Mouse (Mus musculus): ENCODE results near the gene Slc2a1. TPM values are rescaled to one million over a fixed set of nuclear protein-coding genes. Genes with fewer than 3 reads are reported as not detected.

The Slc2a1 gene
- polyA plus RNA-seq, 1 experiment from 2014 or later, result 92.1 TPM

DNA sequence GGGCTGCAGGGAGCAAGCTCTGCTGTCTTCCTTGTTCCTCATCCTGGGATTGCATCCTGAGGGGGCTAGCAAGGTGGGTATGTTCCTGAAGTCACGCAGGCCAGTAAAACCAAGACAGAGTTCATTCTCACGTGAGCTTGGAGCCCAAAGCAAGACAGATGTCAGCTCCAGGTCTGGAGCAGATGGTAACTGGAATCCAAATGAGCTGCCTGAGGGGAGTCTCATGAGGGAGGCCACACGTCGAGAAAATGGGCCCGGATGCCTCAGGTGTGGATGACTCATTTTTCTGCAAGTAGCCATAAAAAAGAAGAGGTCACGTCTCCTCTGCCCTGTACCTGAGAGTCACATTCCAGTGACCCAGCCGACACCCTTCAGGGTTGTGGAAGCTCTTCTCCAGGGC lies 14.6 kb upstream of the Slc2a1 start:
- Histone ChIP-seq H3K27me3 (ENCODE audit: control insufficient read depth, insufficient read depth, low read length) (no peaks in the 10 kb centered on the region), H3K27ac (no peak overlapping the region), H3K36me3 (replicated peaks; ENCODE audit: control insufficient read depth, insufficient read depth) (no peaks in the 10 kb centered on the region), H3K9me3 (ENCODE audit: control insufficient read depth, low read length) (no peaks in the 10 kb centered on the region), H3K9ac (no peak overlapping the region), H3K4me1 (replicated peaks; ENCODE audit: control insufficient read depth, insufficient read depth, low read length) (no peaks in the 10 kb centered on the region), H3K4me2 (replicated peaks) (no peak overlapping the region), H3K4me3 (replicated peaks; ENCODE audit: low read length) (no peak overlapping the region)
- WGBS, result 68% methylated on average over 7 of the region's 7 CpGs
- no peak for DNase-seq (ENCODE audit: low spot score)
- no peak for ATAC-seq (ENCODE audit: low FRiP score)

DNA sequence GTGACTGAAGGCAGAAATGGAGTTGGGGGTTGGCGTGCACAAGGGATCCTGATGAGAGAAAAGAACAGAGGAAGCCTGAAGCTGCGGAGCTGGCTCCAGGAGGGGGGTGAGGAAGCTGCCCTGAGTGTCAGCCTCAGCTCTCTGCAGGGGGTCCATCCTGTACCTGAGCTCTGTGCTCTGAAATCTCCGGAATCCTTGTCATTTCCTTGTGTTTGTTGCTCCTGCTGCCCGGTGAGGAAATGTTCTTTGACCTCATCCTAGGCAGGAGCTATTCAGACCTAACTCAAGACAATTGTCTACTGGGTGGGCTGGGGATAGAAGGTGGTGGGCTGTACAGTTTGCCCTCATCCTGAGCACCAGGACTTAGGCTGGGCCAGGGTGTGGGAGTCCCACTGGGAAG lies 13.5 kb upstream of the Slc2a1 start:
- no peak for ATAC-seq (ENCODE audit: low FRiP score)
- Histone ChIP-seq H3K4me2 (replicated peaks) (no peak overlapping the region), H3K27ac (no peak overlapping the region), H3K9me3 (ENCODE audit: control insufficient read depth, low read length) (no peaks in the 10 kb centered on the region), H3K9ac (no peak overlapping the region), H3K36me3 (replicated peaks; ENCODE audit: control insufficient read depth, insufficient read depth) (no peaks in the 10 kb centered on the region), H3K4me3 (replicated peaks; ENCODE audit: low read length) (no peak overlapping the region), H3K4me1 (replicated peaks; ENCODE audit: control insufficient read depth, insufficient read depth, low read length) (no peaks in the 10 kb centered on the region), H3K27me3 (ENCODE audit: control insufficient read depth, insufficient read depth, low read length) (no peaks in the 10 kb centered on the region)
- WGBS, result 32% methylated on average over 4 of the region's 4 CpGs
- no peak for DNase-seq (ENCODE audit: low spot score)

DNA sequence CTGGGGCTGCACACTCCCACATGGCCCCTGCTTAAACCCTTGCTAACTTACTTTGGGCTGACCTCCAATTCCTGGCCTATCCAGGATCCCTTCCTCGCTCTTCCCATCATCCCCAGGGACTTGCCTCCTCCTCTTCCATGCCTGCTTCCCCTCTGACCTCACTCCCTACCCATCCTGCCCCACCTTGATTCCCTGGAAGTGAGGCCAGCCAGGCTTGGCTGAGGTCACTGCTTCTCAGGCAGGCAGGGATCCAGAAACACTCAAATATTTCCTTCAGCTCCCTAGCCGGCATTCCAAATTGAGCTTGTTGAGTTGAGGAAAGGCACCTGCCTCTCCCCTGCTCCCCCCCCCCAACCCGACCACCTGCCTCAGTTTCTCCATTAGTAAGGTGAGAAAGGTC lies 12.1 kb upstream of the Slc2a1 start:
- no peak overlapping the region for H3K4me3 ChIP-seq (replicated peaks; ENCODE audit: low read length)
- no peak overlapping the region for H3K4me2 ChIP-seq (replicated peaks)
- 79% methylated on average over 3 of the region's 3 CpGs for WGBS
- no peak overlapping the region for H3K27ac ChIP-seq
- no peak overlapping the region for H3K9ac ChIP-seq
- no peaks in the 10 kb centered on the region for H3K27me3 ChIP-seq (ENCODE audit: control insufficient read depth, insufficient read depth, low read length)
- H3K9me3 ChIP-seq (ENCODE audit: control insufficient read depth, low read length), result no peaks in the 10 kb centered on the region
- no peaks in the 10 kb centered on the region for H3K4me1 ChIP-seq (replicated peaks; ENCODE audit: control insufficient read depth, insufficient read depth, low read length)
- no peaks in the 10 kb centered on the region for H3K36me3 ChIP-seq (replicated peaks; ENCODE audit: control insufficient read depth, insufficient read depth)
- DNase-seq (ENCODE audit: low spot score), result no peak
- no peak for ATAC-seq (ENCODE audit: low FRiP score)

DNA sequence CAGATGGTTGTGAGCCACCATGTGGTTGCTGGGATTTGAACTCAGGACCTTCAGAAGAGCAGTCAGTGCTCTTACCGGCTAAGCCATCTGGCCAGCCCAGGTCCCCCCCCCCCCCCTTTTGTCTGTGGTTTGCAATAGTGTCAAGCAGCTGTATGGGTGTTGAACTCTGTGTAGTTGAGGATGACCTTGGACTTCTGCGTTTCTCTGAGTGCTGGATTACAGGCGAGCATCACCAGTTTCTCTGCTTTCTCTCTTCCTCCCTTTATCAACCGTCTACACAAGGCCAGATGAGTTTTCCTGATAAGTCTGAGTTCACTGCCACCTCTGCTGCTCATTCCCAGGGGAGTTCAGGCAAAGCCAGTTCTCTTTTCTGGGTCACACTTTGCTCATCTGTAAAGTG lies 11.1 kb upstream of the Slc2a1 start:
- Histone ChIP-seq H3K4me3 (replicated peaks; ENCODE audit: low read length) (no peak overlapping the region), H3K27ac (no peak overlapping the region), H3K36me3 (replicated peaks; ENCODE audit: control insufficient read depth, insufficient read depth) (no peaks in the 10 kb centered on the region), H3K9ac (no peak overlapping the region), H3K9me3 (ENCODE audit: control insufficient read depth, low read length) (no peaks in the 10 kb centered on the region), H3K4me2 (replicated peaks) (no peak overlapping the region), H3K27me3 (ENCODE audit: control insufficient read depth, insufficient read depth, low read length) (no peaks in the 10 kb centered on the region), H3K4me1 (replicated peaks; ENCODE audit: control insufficient read depth, insufficient read depth, low read length) (no peaks in the 10 kb centered on the region)
- ATAC-seq (ENCODE audit: low FRiP score) (no peak), DNase-seq (ENCODE audit: low spot score) (no peak)
- WGBS, result 90% methylated on average over 4 of the region's 4 CpGs

DNA sequence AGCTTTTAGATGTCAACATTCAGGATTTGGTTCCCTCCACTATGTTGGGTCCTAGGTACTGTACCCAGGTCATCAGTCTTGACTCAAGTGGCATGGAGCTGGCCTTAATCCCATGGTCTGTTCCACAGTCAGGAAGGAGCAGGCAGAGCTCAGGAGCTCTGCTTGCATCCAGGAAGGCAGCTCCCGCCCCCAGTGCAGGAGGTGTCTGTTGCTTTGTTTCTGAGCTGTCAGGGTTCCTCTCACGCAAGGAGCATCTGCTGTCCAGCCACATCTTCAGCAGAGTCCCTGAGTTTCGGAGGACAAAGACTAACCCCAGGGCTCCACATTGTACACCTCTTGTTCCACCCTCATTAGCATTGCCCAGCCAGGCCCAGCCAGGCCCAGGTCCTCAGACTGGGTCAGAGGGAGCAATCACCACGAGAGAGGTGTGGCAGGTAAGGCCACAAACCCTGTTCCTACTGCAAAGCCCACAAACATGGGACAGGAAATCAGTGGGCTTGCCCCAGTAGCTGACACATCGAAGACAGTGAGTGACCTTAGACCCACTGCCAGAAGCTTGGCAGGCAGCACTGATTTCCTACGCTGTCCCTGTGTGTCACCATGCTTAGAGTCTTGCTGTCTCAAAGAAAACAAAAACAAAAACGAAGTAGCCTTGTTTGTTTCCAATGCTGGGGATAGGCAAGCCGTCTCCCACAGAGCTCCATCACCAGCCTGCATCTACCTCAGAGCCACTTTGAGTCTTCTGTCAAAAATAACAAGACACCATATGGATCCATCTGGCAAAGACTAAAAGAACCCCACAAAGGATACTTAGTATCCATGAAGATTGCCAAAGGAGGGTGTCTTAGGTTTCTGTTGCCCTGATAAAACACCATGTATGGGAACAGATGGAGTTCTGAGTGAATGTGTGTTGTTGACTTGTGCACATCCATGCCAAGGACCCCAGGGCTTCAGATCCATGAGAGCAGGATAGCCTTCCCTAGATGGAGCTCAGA lies 10.0 kb upstream of the Slc2a1 start:
- WGBS, result 62% methylated on average over 8 of the region's 8 CpGs
- no peak for ATAC-seq (ENCODE audit: low FRiP score)
- H3K9me3 ChIP-seq (ENCODE audit: control insufficient read depth, low read length), result no peaks in the 10 kb centered on the region
- H3K27ac ChIP-seq, result no peak overlapping the region
- H3K27me3 ChIP-seq (ENCODE audit: control insufficient read depth, insufficient read depth, low read length), result no peaks in the 10 kb centered on the region
- DNase-seq (ENCODE audit: low spot score), result no peak
- no peaks in the 10 kb centered on the region for H3K36me3 ChIP-seq (replicated peaks; ENCODE audit: control insufficient read depth, insufficient read depth)
- no peaks in the 10 kb centered on the region for H3K4me1 ChIP-seq (replicated peaks; ENCODE audit: control insufficient read depth, insufficient read depth, low read length)
- no peak overlapping the region for H3K4me3 ChIP-seq (replicated peaks; ENCODE audit: low read length)
- H3K9ac ChIP-seq, result no peak overlapping the region
- H3K4me2 ChIP-seq (replicated peaks), result no peak overlapping the region

DNA sequence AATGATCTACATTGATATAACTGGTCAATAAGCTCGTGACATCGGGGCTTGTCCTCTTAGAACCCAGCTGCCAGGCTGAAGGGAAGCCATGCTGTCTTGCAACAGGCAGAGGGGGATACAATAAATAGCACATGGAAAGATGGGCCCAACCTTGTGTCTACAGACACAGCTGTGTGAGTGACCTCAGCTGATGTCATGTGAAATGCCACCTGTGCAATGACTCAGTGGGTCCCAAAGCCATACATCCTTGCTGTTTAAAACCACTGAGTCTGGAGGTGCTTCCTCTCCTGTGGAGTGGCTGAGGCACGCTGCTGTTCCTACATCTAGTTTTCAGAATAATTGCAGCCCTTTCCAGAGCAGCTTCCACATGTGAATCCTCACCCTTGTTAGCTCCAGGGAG lies 7.1 kb upstream of the Slc2a1 start:
- no peaks in the 10 kb centered on the region; the same call in 1 of the 2 replicates for H3K27me3 ChIP-seq (ENCODE audit: control insufficient read depth, insufficient read depth, low read length)
- no peak overlapping the region for H3K27ac ChIP-seq
- DNase-seq (ENCODE audit: low spot score), result no peak
- 0 out of 2 replicates have a peak, but pooled peaks cover 4% of the 10 kb centered on the region for H3K4me1 ChIP-seq (replicated peaks; ENCODE audit: control insufficient read depth, insufficient read depth, low read length)
- H3K9ac ChIP-seq, result no peak overlapping the region
- H3K36me3 ChIP-seq (replicated peaks; ENCODE audit: control insufficient read depth, insufficient read depth), result no peaks in the 10 kb centered on the region
- H3K9me3 ChIP-seq (ENCODE audit: control insufficient read depth, low read length), result no peaks in the 10 kb centered on the region
- H3K4me2 ChIP-seq (replicated peaks), result no peak overlapping the region
- 92% methylated on average over 3 of the region's 3 CpGs for WGBS
- no peak for ATAC-seq (ENCODE audit: low FRiP score)
- no peak overlapping the region for H3K4me3 ChIP-seq (replicated peaks; ENCODE audit: low read length)

DNA sequence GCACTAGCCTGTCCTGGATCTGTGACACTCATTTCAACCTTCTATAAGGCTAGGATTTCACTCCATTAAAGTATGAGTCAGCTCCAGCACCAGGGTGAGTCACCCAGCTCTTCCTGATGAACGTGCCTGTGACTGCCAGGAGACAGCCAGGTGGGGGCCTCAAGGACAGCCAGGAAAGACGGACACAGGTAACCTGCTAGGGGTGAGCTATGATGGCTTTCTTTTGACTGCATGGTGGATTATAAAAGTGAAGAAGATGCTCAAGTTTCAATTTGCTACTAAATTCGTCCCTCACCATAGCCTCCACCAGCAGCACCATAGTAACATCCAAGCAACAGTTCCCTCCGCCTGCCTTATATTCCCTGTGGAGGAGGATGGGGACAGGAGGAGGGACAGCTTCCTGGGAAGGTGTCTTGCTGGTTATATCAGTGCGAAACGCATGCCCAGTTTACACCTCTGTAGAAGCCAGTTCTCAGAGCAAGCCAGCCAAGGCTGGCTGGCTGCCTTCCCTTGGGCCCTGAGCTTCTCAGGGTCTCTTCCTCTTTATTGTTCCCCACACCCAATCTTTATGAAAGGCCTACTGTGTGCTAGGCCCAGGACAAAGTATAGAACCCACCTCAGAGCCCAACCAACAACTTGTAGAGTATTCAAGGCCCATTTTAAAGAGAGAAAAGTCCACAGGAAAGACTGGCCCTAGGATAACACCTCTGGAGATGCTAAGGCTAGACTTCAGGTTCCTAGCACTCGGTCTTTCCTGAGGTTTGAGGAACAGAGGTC lies 6.0 kb upstream of the Slc2a1 start:
- no peaks in the 10 kb centered on the region; the same call in 1 of the 2 replicates for H3K27me3 ChIP-seq (ENCODE audit: control insufficient read depth, insufficient read depth, low read length)
- 0 out of 2 replicates have a peak, but pooled peaks cover 4% of the 10 kb centered on the region for H3K4me1 ChIP-seq (replicated peaks; ENCODE audit: control insufficient read depth, insufficient read depth, low read length)
- 86% methylated on average over 7 of the region's 7 CpGs for WGBS
- DNase-seq (ENCODE audit: low spot score), result no peak
- H3K27ac ChIP-seq, result no peak overlapping the region
- H3K9ac ChIP-seq, result no peak overlapping the region
- no peak overlapping the region for H3K4me2 ChIP-seq (replicated peaks)
- no peaks in the 10 kb centered on the region for H3K9me3 ChIP-seq (ENCODE audit: control insufficient read depth, low read length)
- no peak for ATAC-seq (ENCODE audit: low FRiP score)
- no peak overlapping the region for H3K4me3 ChIP-seq (replicated peaks; ENCODE audit: low read length)
- no peaks in the 10 kb centered on the region for H3K36me3 ChIP-seq (replicated peaks; ENCODE audit: control insufficient read depth, insufficient read depth)

DNA sequence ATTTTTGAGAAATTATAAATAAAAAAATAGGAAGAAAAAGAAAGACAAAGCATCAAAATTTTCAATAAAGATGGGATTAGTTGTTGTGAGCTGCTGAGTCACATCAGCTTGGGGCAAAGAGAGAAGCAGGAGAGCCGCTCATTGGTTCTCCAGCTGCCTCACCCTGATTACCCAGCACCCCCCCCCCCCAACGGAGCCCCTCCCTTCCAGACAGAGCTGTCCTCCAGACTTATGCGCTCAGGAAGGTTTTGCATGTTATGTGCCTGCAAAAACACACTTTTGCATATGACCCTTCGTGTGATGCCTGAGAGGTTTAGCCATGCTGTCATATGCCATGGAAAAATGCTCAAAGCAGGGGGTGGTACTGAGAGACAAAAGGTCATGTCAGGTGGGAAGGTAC lies 3.7 kb upstream of the Slc2a1 start:
- DNase-seq (ENCODE audit: low spot score) (no peak), ATAC-seq (ENCODE audit: low FRiP score) (no peak)
- no peaks in the 10 kb centered on the region for H3K36me3 ChIP-seq (replicated peaks; ENCODE audit: control insufficient read depth, insufficient read depth)
- WGBS, result 44% methylated on average over 4 of the region's 4 CpGs
- H3K27me3 ChIP-seq (ENCODE audit: control insufficient read depth, insufficient read depth, low read length), result no peaks in the 10 kb centered on the region; the same call in 1 of the 2 replicates
- no peak overlapping the region for H3K9ac ChIP-seq
- H3K4me1 ChIP-seq (replicated peaks; ENCODE audit: control insufficient read depth, insufficient read depth, low read length), result peaks cover 9% of the 10 kb centered on the region; the same call in 1 of the 2 replicates
- no peaks in the 10 kb centered on the region for H3K9me3 ChIP-seq (ENCODE audit: control insufficient read depth, low read length)
- H3K4me2 ChIP-seq (replicated peaks), result peak overlapping the region; percentile 61; the same call in 1 of the 2 replicates
- no peak overlapping the region for H3K27ac ChIP-seq
- H3K4me3 ChIP-seq (replicated peaks; ENCODE audit: low read length), result no peak overlapping the region

DNA sequence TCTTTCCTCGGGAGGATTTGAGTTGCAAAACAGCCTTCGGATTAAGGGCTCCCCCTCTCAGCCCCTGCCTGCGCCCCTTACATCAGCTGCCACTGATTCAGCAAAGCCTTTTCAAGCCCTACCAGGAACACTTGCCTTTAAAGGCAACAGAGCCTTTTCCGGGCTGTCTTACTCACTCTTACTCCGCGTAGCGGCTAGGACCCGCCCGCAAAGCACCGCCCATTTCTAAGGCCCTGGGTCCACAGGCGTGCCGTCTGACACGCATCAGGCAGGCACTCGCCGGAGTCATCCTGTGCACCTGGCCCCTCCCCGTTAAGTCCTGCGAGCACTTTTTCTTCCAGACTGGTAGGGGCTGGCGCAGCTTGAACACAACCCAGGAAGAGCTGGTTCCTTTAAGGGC lies 2.8 kb upstream of the Slc2a1 start:
- no peaks in the 10 kb centered on the region for H3K9me3 ChIP-seq (ENCODE audit: control insufficient read depth, low read length)
- H3K36me3 ChIP-seq (replicated peaks; ENCODE audit: control insufficient read depth, insufficient read depth), result no peaks in the 10 kb centered on the region
- H3K4me3 ChIP-seq (replicated peaks; ENCODE audit: low read length), result peak overlapping the region; percentile 26
- H3K27ac ChIP-seq, result peak overlapping the region; percentile 26; the same call in 1 of the 2 replicates
- H3K4me2 ChIP-seq (replicated peaks), result peak overlapping the region; percentile 61
- WGBS, result under 1% methylated on average over 18 of the region's 18 CpGs
- peak; percentile 55 for DNase-seq (ENCODE audit: low spot score)
- H3K4me1 ChIP-seq (replicated peaks; ENCODE audit: control insufficient read depth, insufficient read depth, low read length), result peaks cover 9% of the 10 kb centered on the region
- peak overlapping the region; percentile 50 for H3K9ac ChIP-seq
- H3K27me3 ChIP-seq (ENCODE audit: control insufficient read depth, insufficient read depth, low read length), result no peaks in the 10 kb centered on the region; the same call in 1 of the 2 replicates
- ATAC-seq (ENCODE audit: low FRiP score), result peak; percentile 31; the same call in 1 of the 2 replicates

All from hindbrain, embryonic 14.5 days (tissue).